Mouse (Mus musculus): ENCODE data around the gene Rpp14.
"Not testable (repeated sequence)": the region's sequence is repeated elsewhere in the genome, so short reads cannot be mapped to it uniquely, and the experiment has no call there.

Rpp14 gene

GRCm38 (mm10) chr14:8113616-8114015, 33.4 kb downstream of the Rpp14 start:
- in situ Hi-C loops (cut with MseI, MboI): no loop called here

DNA sequence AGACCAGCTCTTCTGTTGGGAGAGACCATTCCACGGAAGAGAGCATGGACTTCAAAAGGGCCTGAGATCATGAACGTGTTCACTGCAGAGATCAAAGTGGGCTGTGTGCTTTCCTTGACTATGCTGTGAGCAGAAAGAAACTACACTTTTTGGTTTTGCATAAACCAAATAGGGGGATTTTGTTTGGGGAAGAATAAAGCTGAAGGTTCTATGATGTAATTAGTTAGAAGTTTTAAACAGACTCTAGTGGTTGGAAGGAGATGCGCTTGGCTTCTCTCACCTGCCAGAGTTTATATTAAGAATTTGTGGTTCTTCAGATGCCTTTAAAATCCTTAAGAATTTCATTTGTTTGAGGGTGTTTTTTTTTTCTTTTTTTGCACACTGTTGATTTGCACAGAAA, 34.1 kb downstream of the Rpp14 start:
- in situ Hi-C loops (cut with MseI, MboI): no loop called here

- in situ Hi-C loops (cut with MseI, MboI): no loop called here
Measured at GRCm38 (mm10) chr14:8114756-8115155, 34.6 kb downstream of the Rpp14 start.

- in situ Hi-C loops (cut with MseI, MboI): no loop called here
Measured at GRCm38 (mm10) chr14:8115772-8116171, 35.6 kb downstream of the Rpp14 start.

DNA sequence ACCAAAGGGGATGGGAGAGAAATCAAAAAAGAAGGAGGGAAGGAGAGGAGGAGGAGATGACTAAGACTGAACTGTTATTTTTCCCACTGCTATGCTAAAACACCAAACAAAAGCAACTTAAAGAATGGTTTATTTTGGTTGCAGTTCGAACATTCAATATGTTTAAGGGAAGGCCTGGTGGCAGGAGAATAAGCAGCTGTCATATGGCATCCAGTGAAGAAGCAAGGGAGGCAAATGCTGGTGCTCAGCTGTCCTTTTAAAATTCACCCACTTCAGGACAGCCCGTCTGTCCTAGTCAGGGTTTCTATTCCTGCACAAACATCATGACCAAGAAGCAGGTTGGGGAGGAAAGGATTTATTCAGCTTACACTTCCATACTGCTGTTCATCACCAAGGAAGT, 37.2 kb downstream of the Rpp14 start:
- in situ Hi-C loops (cut with MseI, MboI): no loop called here

DNA sequence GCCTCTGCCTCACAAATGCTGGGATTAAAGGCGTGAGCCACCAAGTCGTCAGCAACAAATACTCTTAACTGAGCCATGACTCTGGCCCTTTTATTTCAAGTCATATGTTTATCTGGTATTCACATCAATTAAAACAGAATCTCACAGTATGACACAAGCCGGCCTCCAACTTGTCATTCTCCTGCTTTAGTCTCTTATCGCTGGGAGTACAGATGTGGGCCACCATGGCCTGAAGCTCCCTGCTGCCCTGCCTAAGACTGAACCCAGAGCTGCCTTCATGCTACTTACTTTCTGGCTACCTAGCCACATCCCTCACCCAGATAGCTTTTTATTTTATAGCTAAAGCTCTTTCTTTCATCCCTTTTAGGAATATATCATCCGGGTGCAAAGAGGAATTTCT, 39.3 kb downstream of the Rpp14 start:
- in situ Hi-C loops (cut with MseI, MboI): no loop called here

GRCm38 (mm10) chr14:8119904-8120303, 39.7 kb downstream of the Rpp14 start:
- in situ Hi-C loops (cut with MseI, MboI): no loop called here

DNA sequence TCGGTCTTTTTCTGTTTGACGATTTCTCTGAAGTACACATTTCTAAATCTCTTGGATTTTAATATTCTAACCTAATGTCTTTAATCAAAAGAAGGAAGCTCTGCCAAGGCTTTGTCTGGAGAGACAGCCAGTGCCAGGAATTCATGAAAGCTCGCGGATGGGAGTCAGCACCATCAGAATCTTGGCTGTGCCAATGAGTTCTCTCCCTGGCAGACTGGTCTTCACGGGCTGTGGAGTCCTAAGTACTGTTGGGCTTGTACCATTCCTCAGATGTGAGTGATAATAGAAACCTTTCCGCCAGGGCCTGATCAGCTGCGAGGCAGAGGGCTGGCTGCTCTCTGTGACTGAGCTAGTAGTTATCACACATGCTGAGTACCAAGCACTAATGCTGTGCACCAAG, 43.0 kb downstream of the Rpp14 start:
- in situ Hi-C loops (cut with MseI, MboI): no loop called here

DNA sequence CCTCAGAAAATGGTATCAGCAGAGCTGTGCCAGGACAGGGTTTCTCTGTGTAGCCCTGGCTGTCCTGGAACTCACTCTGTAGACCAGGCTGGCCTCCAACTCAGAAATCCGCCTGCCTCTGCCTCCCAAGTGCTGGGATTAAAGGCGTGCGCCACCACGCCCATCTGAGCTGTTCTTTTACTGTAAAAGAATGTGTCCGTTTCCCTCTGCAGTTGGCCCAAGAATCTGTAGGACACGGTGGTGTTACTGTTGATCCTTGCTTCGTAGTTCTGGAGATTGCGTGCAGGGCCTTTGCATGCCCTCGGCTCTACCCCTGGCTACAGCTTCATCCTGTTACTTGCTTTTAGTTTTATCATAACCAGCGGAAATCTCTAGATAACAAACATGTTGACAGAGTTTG, 43.4 kb downstream of the Rpp14 start:
- in situ Hi-C loops (cut with MseI, MboI): not testable (repeated sequence)

DNA sequence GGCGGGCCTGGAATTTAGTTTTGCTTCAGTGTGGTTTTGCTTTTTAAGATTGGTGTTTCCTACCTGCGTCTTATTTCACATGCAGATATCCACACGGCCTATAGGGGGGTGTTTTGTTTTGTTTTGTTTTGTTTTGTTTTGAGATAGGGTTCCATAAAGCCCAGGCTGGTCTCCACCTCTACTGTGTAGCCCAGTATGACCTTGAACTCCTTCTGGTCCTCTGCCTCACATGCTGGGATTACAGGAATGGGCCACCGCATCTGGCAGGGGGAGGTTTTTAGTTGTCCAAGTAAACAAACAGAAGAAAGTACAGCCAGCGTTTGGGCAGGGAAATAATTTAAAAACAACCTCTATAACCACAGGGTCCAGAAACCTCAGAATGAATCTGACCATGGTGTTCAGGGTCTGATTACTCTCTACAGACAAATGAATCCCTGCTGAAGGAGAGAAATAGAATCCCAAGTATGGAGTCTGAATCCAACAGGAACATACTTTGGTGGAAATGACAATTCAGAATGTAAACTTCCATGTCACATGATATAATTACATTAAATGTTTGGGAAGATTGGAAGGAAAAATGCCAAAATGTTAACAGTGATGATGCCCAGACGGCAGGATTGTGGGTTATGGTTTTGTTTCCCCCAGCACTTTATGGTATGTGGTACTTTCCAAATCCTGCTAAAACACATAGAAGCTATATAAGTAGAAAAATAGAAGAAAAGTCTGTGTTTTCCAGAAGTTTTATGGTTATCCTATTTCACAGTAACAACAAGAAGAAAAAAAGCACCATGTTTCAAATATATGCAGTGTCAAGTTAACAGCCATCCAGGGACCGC, 44.1 kb downstream of the Rpp14 start:
- in situ Hi-C loops (cut with MseI, MboI): no loop called here

GRCm38 (mm10) chr14:8127971-8128370, 47.8 kb downstream of the Rpp14 start:
- in situ Hi-C loops (cut with MseI, MboI): no loop called here

GRCm38 (mm10) chr14:8132789-8133188, 52.6 kb downstream of the Rpp14 start:
- in situ Hi-C loops (cut with MseI, MboI): no loop called here

DNA sequence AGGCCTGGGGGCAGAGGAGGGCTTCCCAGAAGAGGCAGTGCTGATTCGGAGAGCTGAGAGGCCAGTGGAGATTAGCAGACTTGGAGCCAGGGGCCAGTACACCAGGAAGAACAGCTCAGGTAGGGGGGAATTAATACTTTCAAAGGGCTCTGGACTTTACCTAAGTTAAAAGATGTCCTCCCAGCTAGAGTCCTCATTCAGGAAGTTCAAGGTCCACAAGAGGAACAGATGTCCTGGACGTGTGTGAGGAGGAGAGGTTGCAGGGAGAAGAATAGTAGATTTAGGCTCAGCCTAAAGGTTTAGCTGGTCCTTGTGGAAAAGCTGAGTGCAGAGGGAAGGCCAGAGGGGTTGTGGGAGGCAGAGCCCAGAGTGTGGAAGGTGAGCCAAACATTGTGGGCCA, 54.1 kb downstream of the Rpp14 start:
- in situ Hi-C loops (cut with MseI, MboI): no loop called here

DNA sequence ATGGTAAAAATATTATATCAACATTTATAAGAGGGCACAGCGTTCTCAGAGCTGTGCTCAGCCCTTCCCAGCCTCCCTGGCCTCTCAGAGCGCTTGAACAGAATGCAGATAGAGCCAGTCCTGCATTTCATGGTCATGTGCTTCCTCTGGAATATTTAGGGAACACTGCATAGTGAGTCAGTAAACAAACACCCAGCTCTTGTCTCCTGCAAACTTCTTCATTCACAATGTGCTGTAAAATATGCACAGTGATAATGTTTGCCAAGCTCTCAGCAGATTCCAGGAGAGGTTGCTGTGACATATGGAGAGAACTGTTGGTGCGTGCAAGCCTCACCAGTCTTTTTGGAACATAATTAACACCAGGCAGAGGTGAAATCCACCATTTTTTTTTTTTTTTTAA, 55.0 kb downstream of the Rpp14 start:
- in situ Hi-C loops (cut with MseI, MboI): no loop called here

DNA sequence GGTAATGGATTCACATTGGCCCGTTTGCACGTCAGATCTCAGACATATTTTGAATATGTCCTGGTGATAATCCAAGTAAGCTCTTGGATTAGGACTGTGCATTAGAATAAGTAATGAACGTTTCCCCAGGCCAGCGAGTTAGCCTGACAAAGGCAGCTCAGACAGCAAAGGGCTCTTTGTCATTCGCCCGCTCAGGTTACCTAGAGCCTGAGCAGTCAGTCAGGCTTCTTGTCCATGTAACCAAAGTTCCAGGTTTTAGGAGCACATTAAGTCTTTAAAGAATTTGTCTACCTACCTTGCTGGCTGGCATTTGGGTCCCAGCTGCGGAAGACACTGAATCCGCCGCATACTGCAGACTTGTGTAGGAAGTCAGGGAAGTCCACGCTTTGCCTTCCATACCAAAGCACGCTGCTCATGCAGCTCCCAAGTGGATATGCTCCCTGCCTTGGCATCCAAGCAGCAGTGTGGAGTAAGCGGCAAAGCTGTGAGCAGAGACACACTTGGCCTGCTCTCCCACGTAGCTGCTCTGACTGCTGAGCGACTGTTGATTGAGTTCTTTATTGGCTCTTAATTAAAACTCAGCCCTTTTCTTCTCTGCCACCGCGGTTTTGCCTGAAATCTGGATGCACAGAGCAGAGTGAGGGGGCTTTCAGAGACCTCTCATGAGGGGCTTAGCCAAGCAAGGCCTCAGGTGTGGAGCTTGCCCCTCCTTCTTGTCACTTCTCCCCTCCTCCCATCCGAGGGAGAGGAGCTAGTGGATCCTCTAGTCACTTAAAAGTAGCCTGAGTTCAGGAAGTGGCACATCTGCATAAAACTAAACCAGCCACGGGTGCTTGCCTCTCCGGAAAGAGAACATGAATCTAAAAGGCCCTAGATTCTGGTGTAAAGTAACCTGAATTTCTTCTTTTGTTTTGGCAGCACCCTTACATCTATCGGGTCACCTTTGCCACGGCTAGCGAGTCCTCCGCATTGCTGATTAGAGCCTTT, 59.9 kb downstream of the Rpp14 start:
- in situ Hi-C loops (cut with MseI, MboI): no loop called here

GRCm38 (mm10) chr14:8141131-8141530, 61.0 kb downstream of the Rpp14 start:
- in situ Hi-C loops (cut with MseI, MboI): no loop called here
